Mouse (Mus musculus) liver, embryonic 14.5 days (tissue): ENCODE data around the gene Itih4.

Experiments
- CTCF ChIP-seq: IDR thresholded peaks from 2 replicates; pipeline ENCODE4 v1.5.1; 2016; ENCODE audit warnings: antibody characterized with exemption, low read depth, control low read depth
- EP300 ChIP-seq: IDR thresholded peaks from 2 replicates; pipeline ENCODE4 v1.6.1; 2016; ENCODE audit warnings: antibody characterized with exemption, low read depth

GRCm38 (mm10) chr14:30907814-30908265 lies 21.6 kb downstream of the Itih4 start:
- TF ChIP-seq CTCF = no peak
- no peak for TF ChIP-seq EP300
